ENCODE assay signal across 8 mouse cellular contexts in genomic region chr13:34248941-34249920, GRCm38 (mm10).
DNase-seq lines count a peak whose midpoint lies in the region; ATAC-seq and TF ChIP-seq lines count a peak whose summit lies in the region.

No protein-coding gene starts in this region.

- TF ChIP-seq CTCF in kidney, postnatal 0 days (IDR thresholded peaks at IDR 0.05; ENCODE audit: low read depth) = no peak

- H3K27ac ChIP-seq in kidney, postnatal 0 days = no peak overlapping the region
- peak overlapping the region; percentile 92 for H3K27ac ChIP-seq in forebrain, embryonic 10.5 days
- peak overlapping the region; percentile 67 for H3K27ac ChIP-seq in limb, embryonic 15.5 days

- H3K4me1 ChIP-seq in kidney, postnatal 0 days (replicated peaks; ENCODE audit: insufficient read depth, low read length) = peaks cover 6% of the 10 kb centered on the region; the same call in 1 of the 2 replicates
- peaks cover 76% of the 10 kb centered on the region for H3K4me1 ChIP-seq in forebrain, embryonic 10.5 days
- H3K4me1 ChIP-seq in limb, embryonic 15.5 days = peaks cover 17% of the 10 kb centered on the region

- no peaks in the 10 kb centered on the region for H3K9me3 ChIP-seq in kidney, postnatal 0 days (replicated peaks; ENCODE audit: low read length)
- H3K9me3 ChIP-seq in forebrain, embryonic 10.5 days = no peaks in the 10 kb centered on the region
- no peaks in the 10 kb centered on the region for H3K9me3 ChIP-seq in limb, embryonic 15.5 days

- ATAC-seq in kidney, postnatal 0 days (replicated peaks; ENCODE audit: low FRiP score, low read depth) = no peak; the same call in 1 of the 2 replicates
- ATAC-seq in limb, embryonic 15.5 days (ENCODE audit: insufficient number of reproducible peaks, low FRiP score, low TSS enrichment, low read depth) = peak; percentile 68

- peak; percentile 61 for DNase-seq in kidney, postnatal 0 days (ENCODE audit: low spot score)
- DNase-seq in kidney, postnatal 25 days = no peak
- DNase-seq in adrenal gland, postnatal 25 days = peak; percentile 21
- DNase-seq in forebrain, embryonic 10.5 days (ENCODE audit: extremely low spot score, low spot score) = peak; percentile 75
- DNase-seq in spleen, postnatal 4 days (ENCODE audit: low spot score in 2 of 2) = no peak
- DNase-seq in thymus, postnatal 4 days = no peak
- no peak for DNase-seq in left cerebral cortex, adult 11 months (ENCODE audit: low spot score)

- 50% methylated on average over 15 of the region's 15 CpGs for WGBS in kidney, postnatal 0 days
- 19% methylated on average over 15 of the region's 15 CpGs for WGBS in forebrain, embryonic 10.5 days
- WGBS in limb, embryonic 15.5 days = 38% methylated on average over 15 of the region's 15 CpGs

- no peak overlapping the region for H3K4me2 ChIP-seq in kidney, postnatal 0 days (ENCODE audit: low read length)
- no peak overlapping the region for H3K4me2 ChIP-seq in limb, embryonic 15.5 days

- no peak overlapping the region for H3K9ac ChIP-seq in kidney, postnatal 0 days (ENCODE audit: low read depth, low read length)
- no peak overlapping the region for H3K9ac ChIP-seq in limb, embryonic 15.5 days

- H3K4me3 ChIP-seq in kidney, postnatal 0 days (replicated peaks; ENCODE audit: low read depth, low read length) = no peak overlapping the region
- H3K4me3 ChIP-seq in forebrain, embryonic 10.5 days = peak overlapping the region; percentile 35
- no peak overlapping the region for H3K4me3 ChIP-seq in limb, embryonic 15.5 days

- no peaks in the 10 kb centered on the region for H3K27me3 ChIP-seq in kidney, postnatal 0 days (ENCODE audit: insufficient read depth, low read length)
- peaks cover 43% of the 10 kb centered on the region for H3K27me3 ChIP-seq in forebrain, embryonic 10.5 days (ENCODE audit: poor library complexity, severe bottlenecking)
- no peaks in the 10 kb centered on the region for H3K27me3 ChIP-seq in limb, embryonic 15.5 days

- no peaks in the 10 kb centered on the region for H3K36me3 ChIP-seq in kidney, postnatal 0 days (ENCODE audit: insufficient read depth, low read length)
- H3K36me3 ChIP-seq in forebrain, embryonic 10.5 days (replicated peaks) = peaks cover 11% of the 10 kb centered on the region
- no peaks in the 10 kb centered on the region for H3K36me3 ChIP-seq in limb, embryonic 15.5 days

Comparison
In these comparisons a context has a peak if more than half of its experiments do, and no peak if none do; other contexts are left out.
1. DNase-seq: peak in kidney, postnatal 0 days (single experiment), adrenal gland, postnatal 25 days (single experiment) and forebrain, embryonic 10.5 days (single experiment); none in kidney, postnatal 25 days (0 of 2), spleen, postnatal 4 days (0 of 2), thymus, postnatal 4 days (single experiment) and left cerebral cortex, adult 11 months (single experiment).